In genomic region chr10:42247125-42247816, GRCm38 (mm10) we compare ENCODE assay signal across 8 mouse cellular contexts. TPM values are rescaled to one million over a fixed set of nuclear protein-coding genes. Genes with fewer than 3 reads are reported as not detected.
DNase-seq lines count a peak whose midpoint lies in the region; ATAC-seq and TF ChIP-seq lines count a peak whose summit lies in the region.

No protein-coding gene starts in this region.

- no peaks in the 10 kb centered on the region for H3K9me3 ChIP-seq in stomach, postnatal 0 days (ENCODE audit: control insufficient read depth, low read length)

- 85% methylated on average over 11 of the region's 11 CpGs for WGBS in spleen, adult 2 months
- WGBS in stomach, postnatal 0 days: 47% methylated on average over 11 of the region's 11 CpGs

- TF ChIP-seq POLR2A in spleen, adult 2 months (IDR thresholded peaks at IDR 0.05; ENCODE audit: low read depth, low read length): no peak

- H3K4me3 ChIP-seq in spleen, adult 2 months (ENCODE audit: extremely low read depth, insufficient read depth, insufficient read length): no peak overlapping the region
- no peak overlapping the region for H3K4me3 ChIP-seq in stomach, postnatal 0 days (ENCODE audit: low read depth, low read length)

- no peak for TF ChIP-seq EP300 in stomach, postnatal 0 days (optimal IDR thresholded peaks at IDR 0.05)

- H3K9ac ChIP-seq in stomach, postnatal 0 days (ENCODE audit: low read length): 0 out of 2 replicates have a peak overlapping the region, but pooled peaks have one; percentile 4

- no peak for TF ChIP-seq CTCF in spleen, adult 2 months (IDR thresholded peaks at IDR 0.05; ENCODE audit: extremely low read depth, insufficient read depth, insufficient read length, insufficient replicate concordance)
- TF ChIP-seq CTCF in stomach, postnatal 0 days (IDR thresholded peaks at IDR 0.05; ENCODE audit: low read depth): no peak

- peaks cover 5% of the 10 kb centered on the region; the same call in 1 of the 2 replicates for H3K4me1 ChIP-seq in spleen, adult 2 months (ENCODE audit: control insufficient read depth, insufficient read depth, insufficient read length)
- H3K4me1 ChIP-seq in stomach, postnatal 0 days (replicated peaks; ENCODE audit: control insufficient read depth, insufficient read depth): peaks cover 38% of the 10 kb centered on the region

- 0 out of 2 replicates have a peak overlapping the region, but pooled peaks have one; percentile 22 for H3K27ac ChIP-seq in spleen, adult 2 months (ENCODE audit: insufficient read depth, low read length)
- H3K27ac ChIP-seq in stomach, postnatal 0 days (replicated peaks): peak overlapping the region; percentile 81

- 0 out of 2 replicates have a peak, but pooled peaks cover 3% of the 10 kb centered on the region for H3K36me3 ChIP-seq in spleen, adult 2 months (ENCODE audit: control insufficient read depth, insufficient read depth, low read length)
- no peaks in the 10 kb centered on the region for H3K36me3 ChIP-seq in stomach, postnatal 0 days (ENCODE audit: control insufficient read depth, insufficient read depth, low read length)

- H3K27me3 ChIP-seq in spleen, adult 2 months (ENCODE audit: control insufficient read depth, insufficient read depth, low read length): no peaks in the 10 kb centered on the region
- H3K27me3 ChIP-seq in stomach, postnatal 0 days (ENCODE audit: control insufficient read depth, insufficient read depth, low read length): no peaks in the 10 kb centered on the region

- DNase-seq in spleen, adult 2 months (ENCODE audit: low read depth in 1 of 2, low spot score in 2 of 2): no peak
- no peak for DNase-seq in spleen, adult 18-20 months
- peak; percentile 63 to 65 for DNase-seq in kidney, postnatal 36 days
- DNase-seq in stomach, postnatal 0 days (ENCODE audit: low spot score): no peak
- DNase-seq in cerebellum, postnatal 4 days (ENCODE audit: low spot score in 2 of 2): no peak
- no peak for DNase-seq in embryo, embryonic 10 days (ENCODE audit: low spot score)

- no peak overlapping the region for H3K4me2 ChIP-seq in stomach, postnatal 0 days (replicated peaks; ENCODE audit: low read depth)

- peak; percentile 79 for ATAC-seq in erythroid progenitor cell, adult 5-6 weeks (replicated peaks; ENCODE audit: low FRiP score, poor library complexity, severe bottlenecking)
- no peak for ATAC-seq in stomach, postnatal 0 days (ENCODE audit: low FRiP score, low TSS enrichment)
- ATAC-seq in granulocyte monocyte progenitor cell, adult 5-6 weeks (replicated peaks; ENCODE audit: poor library complexity, severe bottlenecking): no peak

RNA-seq across cellular contexts. Expression of gene Foxo3, which starts 29.3 kb away (rescaled TPM):
- polyA plus RNA-seq in spleen, adult 2 months (2012; rRNA removed): 44.6 and 50.6 TPM in 2 replicates
- total RNA-seq in erythroid progenitor cell, adult 5-6 weeks (2015; ENCODE audit: low replicate concordance): 112 and 118 TPM in 2 replicates
- 181 and 233 TPM in 2 replicates for total RNA-seq in erythroid progenitor cell, adult 5-6 weeks (2017; ENCODE audit: low replicate concordance)
- polyA plus RNA-seq in stomach, postnatal 0 days (2015; fragmentation: Nextera tagmentation; extraction: Ambion mirVana): 7.6 and 8.0 TPM in 2 replicates
- 15.7 and 20.5 TPM in 2 replicates for total RNA-seq in granulocyte monocyte progenitor cell, adult 5-6 weeks (2014; fragmentation: Nextera tagmentation)
- 23.3 and 25.3 TPM in 2 replicates for total RNA-seq in granulocyte monocyte progenitor cell, adult 5-6 weeks (2017)

Comparison
In these comparisons a context has a peak if more than half of its experiments do, and no peak if none do; other contexts are left out.
1. DNase-seq: peak in kidney, postnatal 36 days (2 of 2); none in spleen, adult 2 months (0 of 2), spleen, adult 18-20 months (0 of 2), stomach, postnatal 0 days (single experiment), cerebellum, postnatal 4 days (0 of 2) and embryo, embryonic 10 days (single experiment).
2. RNA of gene Foxo3, which starts 29.3 kb away (total RNA-seq): 112 to 233 TPM in erythroid progenitor cell, adult 5-6 weeks; 15.7 to 25.3 TPM in granulocyte monocyte progenitor cell, adult 5-6 weeks; every median in the first group is over 4 times any median in the second.